Mouse (Mus musculus) gastrocnemius, adult 2 months (tissue): Measurements from ENCODE around the gene Gm9999. TPM values are rescaled to one million over a fixed set of nuclear protein-coding genes. Genes with fewer than 3 reads are reported as not detected.
"Not testable (repeated sequence)": the region's sequence is repeated elsewhere in the genome, so short reads cannot be mapped to it uniquely, and the experiment has no call there.

Source experiments
- DNase-seq: peaks from one replicate; pipeline ENCODE4 v3.0.0; 2022
- H3K27ac ChIP-seq: fragments of 200-600 bp; 2 replicates; pipeline ENCODE4 v1.8.1; 2022; ENCODE audit warnings: mild to moderate bottlenecking
- H3K4me3 ChIP-seq: fragments of 200-600 bp; 2 replicates; pipeline ENCODE4 v1.8.1; 2022; ENCODE audit warnings: mild to moderate bottlenecking, moderate library complexity
- CTCF ChIP-seq: fragments of 200-600 bp; IDR thresholded peaks from 2 replicates; pipeline ENCODE4 v1.8.1; 2022; ENCODE audit warnings: antibody characterized with exemption, mild to moderate bottlenecking, moderate library complexity
- intact Hi-C: fragments of 180-260 bp; cut with DNase I; formaldehyde crosslinking; loops from one replicate; pipeline ENCODE4 v1.15.1; 2025
- total RNA-seq, 2 experiments: library from RNA; stranded (reverse); gene quantifications; 2 replicates each; pipeline ENCODE4 v1.2.3; 2021

The Gm9999 gene
- total RNA-seq, 2 experiments from 2014 or later = not detected

GRCm38 (mm10) chr7:46985718-46986505, 2.5 kb downstream of the Gm9999 start:
- no peak for DNase-seq
- intact Hi-C loops = no loop called here
- Histone ChIP-seq H3K4me3 (no peak overlapping the region), H3K27ac (0 out of 2 replicates have a peak overlapping the region, but pooled peaks have one; percentile 24)
- no peak for TF ChIP-seq CTCF

GRCm38 (mm10) chr7:46986646-46987045, 3.3 kb downstream of the Gm9999 start:
- no peak overlapping the region for H3K4me3 ChIP-seq
- no peak for DNase-seq
- no peak for TF ChIP-seq CTCF
- intact Hi-C loops = no loop called here
- H3K27ac ChIP-seq = no peak overlapping the region

- no peak for DNase-seq
- no peak overlapping the region for H3K4me3 ChIP-seq
- intact Hi-C loops = no loop called here
- H3K27ac ChIP-seq = no peak overlapping the region
- TF ChIP-seq CTCF = no peak
Observed at GRCm38 (mm10) chr7:46987073-46987472, 3.7 kb downstream of the Gm9999 start.

DNA sequence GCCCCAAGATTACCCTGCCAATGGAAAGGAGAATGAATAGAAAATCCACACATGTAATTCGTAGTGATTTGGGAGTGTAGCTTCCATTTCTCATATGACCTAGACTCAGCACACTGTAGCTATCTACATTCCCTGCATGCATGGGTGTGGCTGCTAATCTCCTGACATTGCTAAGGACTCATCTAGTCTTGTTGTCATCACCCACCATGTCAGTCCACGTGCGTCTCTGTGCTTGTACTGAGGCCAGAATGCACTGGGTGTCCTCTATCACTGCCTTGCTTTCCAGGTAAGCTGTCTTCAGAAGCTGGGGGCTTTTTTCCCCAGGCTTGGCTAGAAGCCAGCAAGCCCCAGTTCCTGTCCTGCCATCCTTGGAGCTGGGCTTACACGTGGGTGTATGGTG, 6.0 kb downstream of the Gm9999 start:
- H3K4me3 ChIP-seq, H3K27ac ChIP-seq, DNase-seq, intact Hi-C loops: not testable (repeated sequence)

GRCm38 (mm10) chr7:46993079-46993478, 9.7 kb downstream of the Gm9999 start:
- DNase-seq = no peak
- no peak overlapping the region for H3K27ac ChIP-seq
- TF ChIP-seq CTCF = no peak
- intact Hi-C loops = no loop called here
- H3K4me3 ChIP-seq = no peak overlapping the region

- no peak for DNase-seq
- Histone ChIP-seq H3K4me3 (no peak overlapping the region), H3K27ac (no peak overlapping the region)
- TF ChIP-seq CTCF = no peak
- intact Hi-C loops = no loop called here
Observed at GRCm38 (mm10) chr7:46995558-46995957, 12.2 kb downstream of the Gm9999 start.

DNA sequence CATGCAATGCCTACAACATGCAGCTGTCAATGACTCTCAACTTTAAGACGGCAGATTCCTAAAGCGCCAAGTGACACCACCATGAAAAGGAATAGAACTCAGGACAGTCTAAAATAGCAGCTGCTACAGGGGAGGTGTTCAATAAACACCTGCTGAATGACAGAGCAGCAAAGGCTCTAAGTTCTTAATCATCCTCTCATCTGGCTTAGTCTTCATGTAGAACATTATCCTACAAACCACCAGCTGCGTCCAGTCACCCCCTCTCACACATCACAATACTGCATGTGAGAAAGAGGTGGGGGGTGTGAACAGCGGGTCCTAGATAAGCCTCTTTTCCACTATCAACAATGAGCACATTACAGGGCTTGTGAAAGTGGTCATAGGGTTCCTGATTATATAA, 13.6 kb downstream of the Gm9999 start:
- Histone ChIP-seq H3K4me3 (peak overlapping the region; percentile 60), H3K27ac (peak overlapping the region; percentile 75)
- intact Hi-C loops = no loop called here
- DNase-seq = no peak
- TF ChIP-seq CTCF = no peak

DNA sequence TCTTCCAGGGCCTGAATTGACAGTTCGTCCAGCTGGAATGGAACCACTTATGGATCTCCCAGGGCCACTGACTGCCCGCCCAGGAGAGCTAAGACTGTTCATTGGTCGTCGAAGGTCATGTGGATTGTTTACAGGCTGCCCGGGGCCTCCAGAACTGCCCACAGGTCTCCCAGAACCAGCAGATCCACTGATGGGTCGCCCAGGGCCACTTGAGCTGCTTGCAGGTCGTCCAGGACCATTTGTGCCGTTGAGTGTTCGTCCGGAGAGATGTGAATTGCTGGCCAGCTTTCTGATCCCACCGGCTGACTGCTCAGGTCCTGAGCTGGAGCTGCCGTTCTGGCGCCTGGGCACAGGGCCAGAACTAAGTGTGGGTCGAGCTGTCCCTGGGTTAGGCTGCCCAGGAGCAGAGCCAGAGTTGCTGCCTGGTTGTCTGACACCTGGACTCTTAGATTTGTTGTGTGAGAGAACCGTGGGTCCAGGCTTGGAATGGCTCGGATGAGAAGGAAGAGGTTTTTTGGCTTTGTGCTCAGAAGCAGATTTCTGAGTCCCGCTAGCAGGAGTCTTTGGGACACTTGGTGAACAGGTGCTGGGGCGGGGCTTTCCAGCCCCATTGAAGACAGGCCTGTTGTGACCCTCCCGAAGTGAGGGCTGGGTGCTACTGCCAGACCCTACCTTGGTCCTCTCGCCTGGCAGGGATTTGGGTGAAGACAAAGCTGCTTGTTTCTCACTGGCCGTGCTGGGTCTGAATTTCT, 14.4 kb downstream of the Gm9999 start:
- peak; percentile 75 for DNase-seq
- H3K4me3 ChIP-seq = peak overlapping the region; percentile 60
- intact Hi-C loops = no loop called here
- peak overlapping the region; percentile 75 for H3K27ac ChIP-seq
- TF ChIP-seq CTCF = no peak

DNA sequence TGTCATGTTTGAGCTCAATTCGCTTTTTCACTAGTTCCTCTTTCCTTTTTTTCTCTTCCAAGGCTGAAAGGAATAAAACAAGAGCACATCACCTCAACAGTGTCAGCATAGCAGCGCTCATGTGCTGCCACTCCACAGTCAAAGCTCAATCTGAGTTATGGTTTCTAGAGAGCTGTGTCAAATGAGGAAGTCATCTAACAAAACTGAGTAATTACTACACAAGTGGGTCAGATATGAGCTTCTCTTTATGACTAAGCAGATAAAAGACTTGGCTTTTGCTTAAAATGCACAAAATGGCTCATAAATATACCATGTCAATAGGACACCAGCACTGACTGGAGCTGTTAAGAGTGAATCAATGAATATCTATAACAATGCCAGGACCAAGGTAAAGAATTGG, 15.6 kb downstream of the Gm9999 start:
- Histone ChIP-seq H3K27ac (no peak overlapping the region), H3K4me3 (no peak overlapping the region)
- TF ChIP-seq CTCF = no peak
- DNase-seq = no peak
- intact Hi-C loops = no loop called here

DNA sequence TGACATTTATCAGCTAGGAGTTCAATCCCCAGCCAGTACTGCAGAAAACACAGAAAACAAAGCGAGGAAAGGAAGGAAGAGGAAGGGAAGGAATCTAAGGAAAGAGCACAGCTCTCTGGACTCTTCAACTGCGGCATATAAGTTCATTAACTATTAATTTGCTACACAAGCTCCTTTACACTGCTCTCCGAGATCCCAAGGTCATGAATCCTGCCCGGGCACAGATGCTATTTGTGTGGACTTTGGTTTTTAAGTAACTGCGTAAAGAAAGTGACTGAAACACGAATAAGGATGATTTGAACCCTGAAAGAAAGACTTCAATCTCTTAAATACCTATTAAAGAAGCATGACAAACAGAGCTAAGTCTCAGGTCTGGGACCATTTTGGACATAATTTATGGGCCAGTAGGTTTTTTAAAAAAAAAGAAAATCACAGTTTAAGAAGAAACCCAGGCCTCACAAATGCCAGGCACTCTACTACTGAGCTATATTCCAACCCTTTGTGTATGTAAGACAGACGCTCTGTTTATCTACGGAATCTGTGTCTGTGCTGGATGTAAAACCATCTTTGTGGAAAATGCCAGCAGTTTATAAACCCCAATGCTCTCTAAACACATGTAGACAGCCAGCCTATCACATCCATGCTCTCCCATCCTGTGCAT, 16.7 kb downstream of the Gm9999 start:
- TF ChIP-seq CTCF = no peak
- Histone ChIP-seq H3K27ac (no peak overlapping the region), H3K4me3 (no peak overlapping the region)
- intact Hi-C loops = no loop called here
- no peak for DNase-seq

GRCm38 (mm10) chr7:47000644-47000983, 17.2 kb downstream of the Gm9999 start:
- intact Hi-C loops = no loop called here
- no peak for TF ChIP-seq CTCF
- no peak overlapping the region; the same call in 1 of the 2 replicates for H3K27ac ChIP-seq
- no peak overlapping the region for H3K4me3 ChIP-seq
- DNase-seq = no peak

- Histone ChIP-seq H3K27ac (no peak overlapping the region; the same call in 1 of the 2 replicates), H3K4me3 (no peak overlapping the region)
- no peak for DNase-seq
- TF ChIP-seq CTCF = no peak
- intact Hi-C loops = no loop called here
Observed at GRCm38 (mm10) chr7:47001125-47001899, 17.9 kb downstream of the Gm9999 start.
